Mouse (Mus musculus) intestine, postnatal 0 days (tissue): ENCODE results near the gene Trnp1. TPM values are rescaled to one million over a fixed set of nuclear protein-coding genes. Genes with fewer than 3 reads are reported as not detected.

Experiments
- ATAC-seq: fragments of 200-750 bp; cut with Nextera tagmentation; 2 replicates; pipeline ENCODE4 v1.8.0; 2017; ENCODE audit warnings: mild to moderate bottlenecking, moderate TSS enrichment, moderate library complexity
- H3K27ac ChIP-seq: fragments of 300-500 bp; sonication (generic); 2 replicates; pipeline ENCODE4 v1.5.1; 2014; ENCODE audit warnings: mild to moderate bottlenecking, low read depth, low read length, moderate library complexity
- H3K27me3 ChIP-seq: fragments of 300-500 bp; sonication (generic); replicated peaks from 2 replicates; pipeline ENCODE4 v1.6.1; 2014; ENCODE audit warnings: low read length, mixed read lengths; ENCODE audit not compliant: control insufficient read depth, insufficient read depth
- H3K36me3 ChIP-seq: fragments of 300-500 bp; sonication (generic); 2 replicates; pipeline ENCODE4 v1.6.1; 2014; ENCODE audit warnings: mild to moderate bottlenecking, moderate library complexity; ENCODE audit not compliant: control insufficient read depth, insufficient read depth
- H3K4me1 ChIP-seq: fragments of 300-500 bp; sonication (generic); replicated peaks from 2 replicates; pipeline ENCODE4 v1.6.1; 2014; ENCODE audit warnings: antibody characterized with exemption, low read length, mixed read lengths; ENCODE audit not compliant: control insufficient read depth, insufficient read depth
- H3K4me2 ChIP-seq: fragments of 300-500 bp; sonication (generic); replicated peaks from 2 replicates; pipeline ENCODE4 v1.6.1; 2014; ENCODE audit warnings: low read depth, mild to moderate bottlenecking, moderate library complexity
- H3K4me3 ChIP-seq: fragments of 300-500 bp; sonication (generic); 2 replicates; pipeline ENCODE4 v1.5.1; 2014; ENCODE audit warnings: low read depth, low read length
- H3K9ac ChIP-seq: fragments of 300-500 bp; sonication (generic); 2 replicates; pipeline ENCODE4 v1.6.1; 2014; ENCODE audit warnings: mild to moderate bottlenecking, low read depth, low read length
- H3K9me3 ChIP-seq: fragments of 300-500 bp; sonication (generic); 2 replicates; pipeline ENCODE4 v1.6.1; 2016; ENCODE audit warnings: mixed run types; ENCODE audit not compliant: control insufficient read depth
- CTCF ChIP-seq: sonication (generic); IDR thresholded peaks from 2 replicates; pipeline ENCODE4 v1.5.1; 2016; ENCODE audit warnings: low read depth, mild to moderate bottlenecking, control low read depth, antibody characterized with exemption, moderate library complexity
- WGBS: fragments of 180-500 bp; shearing (Covaris S2); extraction: QIAGEN DNeasy Blood & Tissue Kit; methylation state at CpG from one replicate; pipeline ENCODE4 v1.1.7; 2014; 5-methylcytosine and 5-hydroxymethylcytosine counted together
- polyA plus RNA-seq: library from polyadenylated mRNA; unstranded; fragments of >200 nt; fragmentation: Nextera tagmentation; extraction: Ambion mirVana; gene quantifications from 2 replicates; pipeline ENCODE4 v1.2.1, GENCODE M21; 2015

Trnp1 gene
- polyA plus RNA-seq, 1 experiment from 2014 or later = 2.9 TPM

GRCm38 (mm10) chr4:133447967-133448366 lies 50.4 kb downstream of the Trnp1 start:
- no peak for TF ChIP-seq CTCF
- Histone ChIP-seq H3K9ac (no peak overlapping the region), H3K27ac (no peak overlapping the region), H3K4me1 (peaks cover 7% of the 10 kb centered on the region; the same call in 1 of the 2 replicates), H3K36me3 (no peaks in the 10 kb centered on the region), H3K4me3 (no peak overlapping the region), H3K4me2 (no peak overlapping the region), H3K27me3 (no peaks in the 10 kb centered on the region), H3K9me3 (no peaks in the 10 kb centered on the region)
- WGBS = 84% methylated on average over 11 of the region's 11 CpGs
- no peak for ATAC-seq

- WGBS = 63% methylated on average over 5 of the region's 5 CpGs
Measured at GRCm38 (mm10) chr4:133447366-133447765, 51.0 kb downstream of the Trnp1 start.

GRCm38 (mm10) chr4:133445727-133446126 lies 52.6 kb downstream of the Trnp1 start:
- H3K4me1 ChIP-seq = 0 out of 2 replicates have a peak, but pooled peaks cover 7% of the 10 kb centered on the region
- no peak for TF ChIP-seq CTCF
- H3K9ac ChIP-seq = no peak overlapping the region
- H3K4me3 ChIP-seq = no peak overlapping the region
- no peaks in the 10 kb centered on the region for H3K36me3 ChIP-seq
- no peaks in the 10 kb centered on the region for H3K27me3 ChIP-seq
- 81% methylated on average over 5 of the region's 5 CpGs for WGBS
- H3K27ac ChIP-seq = no peak overlapping the region
- H3K4me2 ChIP-seq = no peak overlapping the region
- ATAC-seq = no peak
- no peaks in the 10 kb centered on the region for H3K9me3 ChIP-seq

More at GRCm38 (mm10) chr4:133447366-133447765, 51.0 kb downstream of the Trnp1 start:
- Histone ChIP-seq H3K4me3 (no peak overlapping the region), H3K27me3 (no peaks in the 10 kb centered on the region), H3K4me2 (no peak overlapping the region), H3K4me1 (peaks cover 7% of the 10 kb centered on the region; the same call in 1 of the 2 replicates), H3K27ac (no peak overlapping the region), H3K9ac (no peak overlapping the region), H3K36me3 (no peaks in the 10 kb centered on the region), H3K9me3 (no peaks in the 10 kb centered on the region)
- ATAC-seq = no peak
- no peak for TF ChIP-seq CTCF

GRCm38 (mm10) chr4:133443085-133443484 lies 55.3 kb downstream of the Trnp1 start:
- 78% methylated on average over 5 of the region's 5 CpGs for WGBS
- no peak for TF ChIP-seq CTCF
- peaks cover 9% of the 10 kb centered on the region; the same call in 1 of the 2 replicates for H3K4me1 ChIP-seq
- no peak for ATAC-seq
- H3K36me3 ChIP-seq = no peaks in the 10 kb centered on the region
- no peak overlapping the region for H3K4me3 ChIP-seq
- no peak overlapping the region for H3K9ac ChIP-seq
- no peak overlapping the region for H3K4me2 ChIP-seq
- no peaks in the 10 kb centered on the region for H3K9me3 ChIP-seq
- H3K27me3 ChIP-seq = no peaks in the 10 kb centered on the region
- no peak overlapping the region for H3K27ac ChIP-seq

- no peak for TF ChIP-seq CTCF
- WGBS = 70% methylated on average over 3 of the region's 3 CpGs
- Histone ChIP-seq H3K36me3 (no peaks in the 10 kb centered on the region), H3K4me1 (peaks cover 9% of the 10 kb centered on the region; the same call in 1 of the 2 replicates), H3K4me2 (no peak overlapping the region), H3K4me3 (no peak overlapping the region), H3K27me3 (no peaks in the 10 kb centered on the region), H3K27ac (no peak overlapping the region), H3K9ac (no peak overlapping the region), H3K9me3 (no peaks in the 10 kb centered on the region)
- no peak for ATAC-seq
Measured at GRCm38 (mm10) chr4:133442194-133442593, 56.2 kb downstream of the Trnp1 start.

Other genes starting within 250 kb of the Trnp1 start
- 1.6 and 1.8 TPM in 2 replicates for gene Sytl1, start 235.4 kb downstream of the Trnp1 start, polyA plus RNA-seq
- 52.1 and 52.8 TPM in 2 replicates for gene Tmem222, start 220.8 kb downstream of the Trnp1 start, polyA plus RNA-seq
- 7.2 and 8.2 TPM in 2 replicates for gene Wdtc1, start 145.1 kb downstream of the Trnp1 start, polyA plus RNA-seq
- gene Slc9a1, start 128.8 kb downstream of the Trnp1 start, polyA plus RNA-seq = 5.7 and 6.1 TPM in 2 replicates
- 1.3 and 1.8 TPM in 2 replicates for gene Tent5b, start 18.4 kb downstream of the Trnp1 start, polyA plus RNA-seq
- 50.6 and 53.2 TPM in 2 replicates for gene Kdf1, start 20.4 kb upstream of the Trnp1 start, polyA plus RNA-seq
- gene Nudc, start 47.4 kb upstream of the Trnp1 start, polyA plus RNA-seq = 125 and 138 TPM in 2 replicates
- 25.6 and 34.8 TPM in 2 replicates for gene Nr0b2, start 54.8 kb upstream of the Trnp1 start, polyA plus RNA-seq
- 7.1 and 7.2 TPM in 2 replicates for gene Gpatch3, start 76.2 kb upstream of the Trnp1 start, polyA plus RNA-seq
- gene Gpn2, start 85.8 kb upstream of the Trnp1 start, polyA plus RNA-seq = 16.1 and 18.4 TPM in 2 replicates
- gene Sfn, start 103.6 kb upstream of the Trnp1 start, polyA plus RNA-seq = 34.8 and 37.6 TPM in 2 replicates
- 1.8 and 2.3 TPM in 2 replicates for gene Zdhhc18, start 151.6 kb upstream of the Trnp1 start, polyA plus RNA-seq
- gene Pigv, start 174.1 kb upstream of the Trnp1 start, polyA plus RNA-seq = 10.7 and 12.5 TPM in 2 replicates